Mouse (Mus musculus): ENCODE data around the gene Itm2a.

Gene Itm2a

DNA sequence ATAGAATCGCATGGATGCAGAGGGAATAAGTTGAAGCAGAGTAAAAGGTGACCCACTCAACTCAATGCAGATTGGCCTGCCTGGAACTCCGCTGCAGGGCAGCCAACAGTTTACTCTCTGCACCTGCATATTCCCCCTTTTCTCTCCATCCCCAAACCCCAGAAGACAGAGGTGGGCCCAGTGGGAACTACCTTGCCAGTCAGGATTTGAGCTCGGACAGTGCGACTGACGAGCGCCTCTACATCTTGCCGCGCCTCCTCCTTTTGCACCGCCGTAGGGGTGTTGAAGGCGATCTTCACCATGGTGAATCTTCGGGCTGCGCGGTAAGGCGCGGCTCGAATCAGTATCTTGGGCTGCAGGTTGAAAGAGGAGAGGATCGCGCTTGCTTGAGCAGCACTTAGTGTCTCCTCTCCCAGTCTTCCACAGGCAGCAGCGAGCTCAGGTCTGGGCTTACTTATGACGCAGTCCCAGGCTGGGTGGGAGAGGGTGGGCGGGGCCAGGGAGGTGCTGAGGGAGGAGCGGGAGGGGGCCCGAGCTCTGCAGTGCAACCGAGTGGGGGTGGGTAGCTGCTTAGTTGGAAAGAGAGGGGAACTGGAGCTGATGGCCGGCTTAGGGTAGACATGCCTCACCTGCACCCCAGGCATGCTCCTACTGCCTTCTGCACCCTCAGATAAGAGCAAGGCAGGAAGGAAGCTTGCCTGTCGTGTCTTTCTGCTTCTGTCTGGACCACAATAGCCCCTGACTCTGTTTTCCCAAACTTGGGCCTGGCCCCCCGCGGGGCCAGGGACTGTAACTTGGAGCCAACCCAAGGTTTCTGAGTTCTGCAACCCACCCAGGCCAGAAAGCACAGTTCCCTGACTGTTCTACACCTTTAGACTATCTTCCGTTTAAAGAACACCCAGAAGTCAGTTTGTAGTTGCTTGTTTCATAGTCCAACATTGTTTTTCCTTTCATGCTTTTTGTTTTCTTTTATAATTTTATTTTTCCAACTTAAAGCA is at the start of gene Itm2a:
Gene Itm2a, minus strand, starts transcription at position 462 of the 998 bp plus-strand sequence.
- peak; percentile 70 for DNase-seq (ENCODE audit: low spot score)

DNA sequence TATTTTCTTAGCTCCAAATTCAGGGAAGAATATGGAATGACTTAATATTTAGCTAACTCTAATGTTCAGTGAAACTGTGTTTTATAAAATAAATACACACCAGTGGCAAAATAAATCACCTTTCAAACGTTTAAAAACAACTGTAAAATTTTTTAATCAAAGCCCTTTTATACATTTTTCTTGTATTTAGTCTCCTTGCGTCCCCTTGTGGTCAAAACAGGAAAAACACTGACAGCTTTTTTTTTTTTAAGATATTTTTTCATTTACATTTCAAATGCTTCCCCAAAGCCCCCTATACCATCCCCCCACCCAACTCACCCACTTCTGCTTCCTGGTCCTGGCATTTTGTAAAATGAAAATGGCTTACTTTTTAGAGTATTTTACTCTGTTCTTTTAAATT is 32.7 kb upstream of the Itm2a start:
- peak; percentile 47 for DNase-seq (ENCODE audit: low spot score)

DNA sequence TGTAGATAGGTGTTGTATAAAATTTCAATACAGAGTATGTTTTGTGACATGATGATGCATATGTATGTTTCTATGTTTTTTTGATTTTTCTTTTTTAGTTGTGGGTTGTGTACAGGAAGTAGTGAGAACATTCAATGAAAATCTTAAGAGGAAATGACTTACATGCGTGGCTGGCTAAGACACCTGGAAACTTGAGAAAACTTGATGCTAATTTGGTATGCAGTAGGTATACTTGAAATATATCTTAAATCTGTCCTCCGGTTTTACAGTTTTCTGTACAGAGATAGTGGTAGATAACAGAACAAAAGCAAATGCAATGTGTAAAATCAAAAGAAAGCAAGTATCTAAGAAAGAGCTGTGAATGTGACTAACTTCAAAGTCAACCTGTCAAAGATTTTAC is 18.1 kb upstream of the Itm2a start:
- no peak for DNase-seq (ENCODE audit: low spot score)

DNA sequence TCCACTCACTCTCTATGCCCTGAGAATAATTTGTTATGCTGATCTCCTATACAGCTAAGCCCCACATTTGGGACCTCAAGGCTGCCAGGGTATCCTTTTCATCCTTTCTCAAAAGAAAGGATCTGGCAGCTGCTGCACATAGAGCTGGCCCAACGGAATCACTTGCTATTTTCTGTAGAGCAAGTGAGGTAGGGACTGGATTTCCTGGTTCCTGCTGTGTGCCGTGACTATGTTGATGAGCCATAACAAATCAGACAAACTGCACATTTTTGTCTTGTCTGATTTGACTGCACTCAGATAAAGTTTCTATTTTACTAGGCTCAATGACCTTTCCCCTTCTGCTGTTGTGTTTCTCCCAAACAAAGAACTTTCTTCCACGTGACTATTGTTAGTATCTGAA is 14.2 kb upstream of the Itm2a start:
- peak; percentile 63 for DNase-seq (ENCODE audit: low spot score)

DNA sequence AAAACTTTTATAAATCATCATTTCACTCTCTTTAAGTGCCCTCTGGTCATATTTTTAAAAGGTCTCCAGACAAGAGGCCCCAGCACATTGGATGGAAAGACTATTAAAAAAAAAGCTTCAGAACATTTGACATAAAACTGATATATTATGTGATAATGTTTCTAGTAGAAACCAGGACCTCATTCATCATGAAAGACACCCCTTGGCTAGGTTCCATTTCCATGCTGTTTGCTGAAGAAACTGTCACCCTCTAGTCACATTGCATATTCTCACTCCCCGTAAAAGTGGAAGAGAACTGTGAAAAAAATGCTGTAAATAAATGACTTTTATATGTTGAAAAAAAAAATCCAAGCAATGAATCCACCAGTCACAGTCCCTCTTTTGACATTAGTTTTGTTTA is 12.8 kb upstream of the Itm2a start:
- no peak for DNase-seq (ENCODE audit: low spot score)

DNA sequence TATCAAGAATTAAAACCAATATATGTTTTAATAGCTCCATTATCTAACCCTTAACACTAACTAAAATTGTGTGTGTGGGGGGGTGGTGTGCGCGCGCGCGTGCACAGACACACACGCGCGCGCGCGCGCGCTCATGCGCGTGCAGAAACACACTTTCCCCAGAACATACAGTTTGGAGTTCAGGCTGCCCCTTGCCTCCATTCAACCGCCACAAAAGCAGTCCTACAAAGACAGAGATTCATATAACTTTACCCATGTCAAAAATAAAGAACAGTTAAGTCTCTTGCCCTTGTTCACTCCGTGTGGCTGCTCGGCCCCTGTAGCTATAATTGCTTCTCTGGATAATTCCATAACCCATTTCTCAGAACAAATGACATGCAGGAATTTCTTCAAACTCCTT is 695 bp downstream of the Itm2a start:
- peak; percentile 57 for DNase-seq (ENCODE audit: low spot score)

DNA sequence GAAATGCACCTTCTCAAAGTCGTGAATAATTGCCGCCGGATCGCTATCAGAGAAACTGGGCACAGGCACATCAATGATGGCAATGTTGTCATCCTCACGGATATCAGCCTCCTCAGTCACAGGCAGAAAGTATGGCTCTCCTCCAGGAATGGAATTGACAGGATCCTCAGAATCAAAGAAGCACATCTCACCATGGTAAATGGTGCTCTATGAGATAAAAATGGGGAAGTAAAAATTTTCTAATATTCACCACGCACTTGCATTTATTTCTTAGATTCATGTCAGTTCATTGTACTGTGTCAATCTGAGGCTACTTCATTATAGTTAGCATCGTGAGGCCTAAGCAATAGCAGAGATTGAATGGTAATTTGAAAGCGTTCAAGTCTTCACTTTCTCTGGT is 4.1 kb downstream of the Itm2a start:
- DNase-seq (ENCODE audit: low spot score), result no peak

DNA sequence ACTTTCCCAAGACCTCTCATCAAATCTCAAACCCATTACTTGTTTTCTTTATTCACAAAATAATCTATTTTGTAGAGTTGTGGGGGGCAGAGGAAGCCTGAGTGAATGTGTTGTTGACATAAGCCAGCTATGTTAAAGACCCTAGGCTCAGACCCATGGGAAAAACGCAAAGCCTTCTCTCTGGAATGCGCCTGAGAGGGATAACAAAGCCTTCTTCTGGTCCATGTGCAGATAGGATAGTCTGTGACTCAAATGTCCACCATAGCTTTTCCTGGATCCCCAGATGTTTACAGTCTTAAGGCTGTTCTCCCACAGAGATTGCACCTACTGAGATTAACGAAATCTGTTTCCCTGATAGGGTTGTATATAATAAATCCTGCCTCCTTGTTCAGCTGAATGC is 9.9 kb downstream of the Itm2a start:
- DNase-seq (ENCODE audit: low spot score), result no peak

DNA sequence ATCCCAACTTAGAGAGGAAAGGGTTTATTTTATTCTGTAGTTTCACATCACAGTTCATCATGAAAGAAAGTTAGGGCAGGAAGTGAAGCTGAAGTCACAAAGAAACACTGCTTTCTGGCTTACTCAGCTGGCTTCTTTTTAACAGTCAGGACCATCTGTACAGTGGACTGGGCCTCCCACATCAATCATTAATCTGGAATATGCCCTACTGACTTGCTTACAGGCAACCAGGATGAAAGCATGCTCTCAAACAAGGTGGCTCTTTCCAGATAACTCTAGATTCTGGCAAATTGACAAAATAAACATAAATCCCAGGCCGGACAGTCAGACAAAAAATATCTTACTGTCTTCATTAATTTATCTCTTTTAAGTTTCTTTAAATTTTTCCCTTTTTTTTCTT is 27.8 kb downstream of the Itm2a start:
- no peak for DNase-seq (ENCODE audit: low spot score)

Measured in retina, embryonic 14.5 days (tissue).